Mouse (Mus musculus) CH12.LX (cell line): ENCODE results near the gene Rex1bd. TPM values are rescaled to one million over a fixed set of nuclear protein-coding genes. Genes with fewer than 3 reads are reported as not detected.

Experiments used
- DNase-seq: peaks from one replicate; pipeline ENCODE4 v3.0.0-alpha.2; 2013; ENCODE audit errors: extremely low read depth
- H3K27ac ChIP-seq: 2 replicates; pipeline ENCODE4 v1.5.1; 2012; ENCODE audit warnings: low read depth, mild to moderate bottlenecking, control low read depth, moderate library complexity; ENCODE audit not compliant: insufficient read depth
- H3K27me3 ChIP-seq: replicated peaks from 2 replicates; pipeline ENCODE3; 2012; ENCODE audit warnings: inconsistent platforms
- H3K36me3 ChIP-seq, 2 experiments: replicated peaks in 1 of 2; 2 replicates each; pipeline versions ENCODE3 to v1.6.1; 2012; ENCODE audit warnings: inconsistent platforms in 1 of 2, low read length in 1 of 2, mild to moderate bottlenecking in 1 of 2, mixed read lengths in 1 of 2, moderate library complexity in 1 of 2; ENCODE audit not compliant: control insufficient read depth in 1 of 2, insufficient read depth in 1 of 2
- H3K4me1 ChIP-seq, 2 experiments: 2 replicates each; pipeline ENCODE4 v1.6.1; 2012; ENCODE audit warnings: inconsistent platforms in 1 of 2, moderate library complexity in 1 of 2; ENCODE audit not compliant: insufficient read depth in 2 of 2, control insufficient read depth in 1 of 2
- H3K4me2 ChIP-seq: 2 replicates; pipeline ENCODE4 v1.6.1; 2012; ENCODE audit warnings: low read depth, mild to moderate bottlenecking, control low read depth; ENCODE audit not compliant: poor library complexity, insufficient read depth, severe bottlenecking
- H3K4me3 ChIP-seq, 3 experiments: fragments of 150-350 bp in 1 of 3; sonication (generic) in 1 of 3; replicated peaks in 1 of 3; 2 replicates each; pipeline versions ENCODE3 to v1.5.1; 2011 to 2012; ENCODE audit warnings: low read depth in 2 of 3, low read length in 2 of 3, mild to moderate bottlenecking in 2 of 3, moderate library complexity in 2 of 3, control low read depth in 1 of 3, improper control_type of control experiment in 1 of 3, inconsistent platforms in 1 of 3, mixed read lengths in 1 of 3; ENCODE audit not compliant: poor library complexity in 1 of 3
- H3K79me2 ChIP-seq: replicated peaks from 2 replicates; pipeline ENCODE4 v1.6.1; 2012; ENCODE audit warnings: mild to moderate bottlenecking, moderate library complexity; ENCODE audit not compliant: control insufficient read depth, poor library complexity, insufficient read depth, severe bottlenecking; ENCODE audit errors: extremely low read depth
- H3K9ac ChIP-seq: 2 replicates; pipeline ENCODE4 v1.6.1; 2012; ENCODE audit warnings: low read depth, mild to moderate bottlenecking, control low read depth, moderate library complexity; ENCODE audit not compliant: insufficient read depth
- H3K9me3 ChIP-seq: replicated peaks from 2 replicates; pipeline ENCODE3; 2012; ENCODE audit warnings: low read length, inconsistent platforms, mixed read lengths
- BHLHE40 ChIP-seq: IDR thresholded peaks from 2 replicates; pipeline ENCODE4 v1.6.1; 2011; ENCODE audit warnings: mild to moderate bottlenecking, low read depth, low read length, improper control_type of control experiment
- CHD2 ChIP-seq: IDR thresholded peaks from 2 replicates; pipeline ENCODE4 v1.6.1; 2011; ENCODE audit warnings: low read length, improper control_type of control experiment
- CTCF ChIP-seq, 2 experiments: IDR thresholded peaks in 1 of 2; conservative IDR thresholded peaks in 1 of 2; 2 replicates each; pipeline ENCODE4 v1.5.1; 2011 to 2012; ENCODE audit warnings: low read depth in 2 of 2, low read length in 2 of 2, improper control_type of control experiment in 1 of 2, inconsistent platforms in 1 of 2, mild to moderate bottlenecking in 1 of 2, moderate library complexity in 1 of 2
- E2F4 ChIP-seq: IDR thresholded peaks from 2 replicates; pipeline ENCODE4 v1.6.1; 2011; ENCODE audit warnings: low read depth, low read length, improper control_type of control experiment; ENCODE audit not compliant: insufficient replicate concordance
- ELF1 ChIP-seq: IDR thresholded peaks from 2 replicates; pipeline ENCODE4 v1.6.1; 2014; ENCODE audit warnings: low read depth, mild to moderate bottlenecking, inconsistent platforms, low read length, improper control_type of control experiment
- ETS1 ChIP-seq: conservative IDR thresholded peaks from 2 replicates; pipeline ENCODE4 v1.6.1; 2012; ENCODE audit warnings: low read depth, mild to moderate bottlenecking, inconsistent platforms, low read length, improper control_type of control experiment, moderate library complexity
- HCFC1 ChIP-seq: IDR thresholded peaks from 2 replicates; pipeline ENCODE4 v1.6.1; 2012; ENCODE audit warnings: low read depth, mild to moderate bottlenecking, inconsistent platforms, low read length, improper control_type of control experiment
- JUN ChIP-seq: IDR thresholded peaks from 2 replicates; pipeline ENCODE4 v1.6.1; 2011; ENCODE audit warnings: low read depth, mild to moderate bottlenecking, low read length, improper control_type of control experiment, moderate library complexity; ENCODE audit not compliant: insufficient read depth
- MAFK ChIP-seq: IDR thresholded peaks from 2 replicates; pipeline ENCODE4 v1.6.1; 2011; ENCODE audit warnings: low read length, improper control_type of control experiment; ENCODE audit not compliant: insufficient replicate concordance
- MAX ChIP-seq: IDR thresholded peaks from 2 replicates; pipeline ENCODE4 v1.6.1; 2011; ENCODE audit warnings: low read length, improper control_type of control experiment
- MXI1 ChIP-seq: IDR thresholded peaks from 2 replicates; pipeline ENCODE4 v1.6.1; 2011; ENCODE audit warnings: mild to moderate bottlenecking, low read depth, low read length, improper control_type of control experiment
- NRF1 ChIP-seq: IDR thresholded peaks from 2 replicates; pipeline ENCODE4 v1.6.1; 2014; ENCODE audit warnings: low read depth, mild to moderate bottlenecking, inconsistent platforms, low read length, improper control_type of control experiment, moderate library complexity
- PAX5 ChIP-seq: IDR thresholded peaks from 2 replicates; pipeline ENCODE4 v1.6.1; 2012; ENCODE audit warnings: low read length, inconsistent platforms, mixed read lengths
- POLR2AphosphoS2 ChIP-seq: IDR thresholded peaks from 2 replicates; pipeline ENCODE4 v1.6.1; 2011; ENCODE audit warnings: low read depth, low read length, improper control_type of control experiment
- RCOR1 ChIP-seq: conservative IDR thresholded peaks from 2 replicates; pipeline ENCODE4 v1.6.1; 2012; ENCODE audit warnings: low read depth, mild to moderate bottlenecking, inconsistent platforms, low read length, improper control_type of control experiment
- TBP ChIP-seq: conservative IDR thresholded peaks from 2 replicates; pipeline ENCODE4 v1.6.1; 2011; ENCODE audit warnings: low read depth, low read length, improper control_type of control experiment
- TCF12 ChIP-seq: IDR thresholded peaks from 2 replicates; pipeline ENCODE4 v1.6.1; 2014; ENCODE audit warnings: low read depth, mild to moderate bottlenecking, inconsistent platforms, low read length, improper control_type of control experiment
- USF1 ChIP-seq: IDR thresholded peaks from 2 replicates; pipeline ENCODE4 v1.6.1; 2014; ENCODE audit warnings: low read depth, mild to moderate bottlenecking, inconsistent platforms, low read length, improper control_type of control experiment
- USF2 ChIP-seq: conservative IDR thresholded peaks from 2 replicates; pipeline ENCODE4 v1.6.1; 2011; ENCODE audit warnings: low read depth, low read length, improper control_type of control experiment
- ZC3H11A ChIP-seq: IDR thresholded peaks from 2 replicates; pipeline ENCODE4 v1.6.1; 2012; ENCODE audit warnings: low read depth, mild to moderate bottlenecking, inconsistent platforms, low read length, improper control_type of control experiment
- ZKSCAN1 ChIP-seq: IDR thresholded peaks from 2 replicates; pipeline ENCODE4 v1.6.1; 2012; ENCODE audit warnings: low read depth, inconsistent platforms, low read length, improper control_type of control experiment, borderline replicate concordance
- ZMIZ1 ChIP-seq: IDR thresholded peaks from 2 replicates; pipeline ENCODE4 v1.6.1; 2012; ENCODE audit warnings: low read depth, mild to moderate bottlenecking, inconsistent platforms, low read length, improper control_type of control experiment
- ZNF384 ChIP-seq: IDR thresholded peaks from 2 replicates; pipeline ENCODE4 v1.6.1; 2012; ENCODE audit warnings: low read depth, low read length, improper control_type of control experiment, inconsistent platforms
- dilution Hi-C: fragments of 300-500 bp; cut with MboI; formaldehyde crosslinking; loops from 2 replicates; pipeline ENCODE4 v1.14.3; 2020; ENCODE audit warnings: low sequenced_read_pairs; ENCODE audit not compliant: extremely low pct_unique_long_range_greater_than_20kb, extremely low pct_ligation_motif_present
- in situ Hi-C: fragments of 300-500 bp; cut with MboI; formaldehyde crosslinking; loops from 3 replicates; pipeline ENCODE4 v1.14.3; 2019; ENCODE audit warnings: low sequenced_read_pairs, low pct_ligation_motif_present, low pct_unique_long_range_greater_than_20kb, mixed read lengths
- polyA plus RNA-seq: library from polyadenylated mRNA; unstranded; fragments of >175 nt; gene quantifications from 2 replicates; pipeline ENCODE4 v1.2.1, GENCODE M21; 2012; ENCODE audit warnings: low read depth; ENCODE audit not compliant: insufficient read length
- total RNA-seq, 2 experiments: library from RNA; depleted of rRNA; stranded (reverse); fragments of 300-350 nt in 1 of 2; fragments of >200 nt in 1 of 2; gene quantifications; 2 replicates each; pipeline ENCODE4 v1.2.3; 2012 to 2014

Rex1bd gene
- total and polyA plus RNA-seq, 3 experiments = 38.4 to 90.0 (median 47.8) TPM

DNA sequence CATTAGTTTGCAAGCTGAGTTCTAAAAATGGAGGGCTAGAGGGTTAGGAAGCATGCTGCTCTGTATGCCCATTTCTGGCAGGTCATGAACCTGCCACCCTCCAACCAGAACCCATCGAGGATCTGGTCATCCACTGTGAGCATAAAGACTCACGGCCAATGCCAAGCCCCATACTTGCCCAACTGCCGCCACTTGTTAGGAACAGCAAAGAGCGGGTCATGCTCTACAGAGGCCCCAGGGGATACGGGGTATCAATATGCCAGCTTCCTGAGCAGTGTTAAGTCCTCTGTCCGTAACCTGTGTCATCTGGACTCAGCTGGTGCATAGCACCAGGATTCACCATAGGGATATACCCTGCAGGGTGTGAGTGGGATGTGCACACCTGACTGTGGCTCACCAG is 42.4 kb downstream of the Rex1bd start:
- Histone ChIP-seq H3K4me3 (no peak overlapping the region), H3K9me3 (peaks cover 8% of the 10 kb centered on the region)
- TF ChIP-seq RCOR1 (no peak), JUN (no peak), ZMIZ1 (no peak)
- TF ChIP-seq, all 38 proteins: peak for 0
- in situ Hi-C loops = no loop called here
- H3K36me3 ChIP-seq = peaks cover 0 to 89% of the 10 kb centered on the region in 2 experiments
- H3K4me2 ChIP-seq = no peak overlapping the region
- H3K79me2 ChIP-seq = no peaks in the 10 kb centered on the region
- no peak overlapping the region for H3K27ac ChIP-seq
- no peak for DNase-seq
- H3K27me3 ChIP-seq = no peaks in the 10 kb centered on the region
- peaks cover 0 to 7% of the 10 kb centered on the region in 2 experiments; a peak in 1 of 4 replicates for H3K4me1 ChIP-seq
- dilution Hi-C loops = no loop called here
- H3K9ac ChIP-seq = no peak overlapping the region

DNA sequence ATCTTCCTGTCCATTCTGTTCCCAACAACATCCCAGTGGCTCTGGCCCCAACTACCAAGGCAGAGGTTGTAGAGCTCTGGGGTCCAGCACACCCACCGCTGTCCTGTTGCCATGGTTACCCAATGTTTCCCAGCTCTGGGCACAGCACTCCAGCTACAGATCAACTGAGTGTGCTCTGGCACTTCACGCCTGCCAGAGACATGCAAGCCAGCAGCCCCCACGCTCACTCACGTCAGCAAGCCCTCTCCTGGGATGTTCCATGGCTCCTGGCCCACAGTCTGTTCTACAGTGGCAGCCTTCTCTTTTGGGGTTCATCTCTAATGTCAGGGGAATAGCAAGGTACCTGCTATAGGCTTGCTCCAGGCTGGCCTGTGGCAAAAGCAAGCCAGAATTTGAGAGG is 43.2 kb downstream of the Rex1bd start:
- peaks cover 0 to 84% of the 10 kb centered on the region in 2 experiments for H3K36me3 ChIP-seq
- H3K27me3 ChIP-seq = no peaks in the 10 kb centered on the region
- TF ChIP-seq MAFK = no peak
- no peak for TF ChIP-seq BHLHE40
- no peak for TF ChIP-seq USF1
- no peak for TF ChIP-seq CTCF (conservative IDR thresholded peaks at IDR 0.05 in 1 of 2, IDR thresholded peaks at IDR 0.05 in 1 of 2; ENCODE audit: low read depth in 2 of 2, low read length in 2 of 2)
- no peak for TF ChIP-seq ELF1
- no peak for TF ChIP-seq TBP
- TF ChIP-seq POLR2AphosphoS2 = no peak
- no peak for TF ChIP-seq TCF12
- TF ChIP-seq PAX5 = no peak
- TF ChIP-seq NRF1 = no peak
- TF ChIP-seq RCOR1 = no peak
- TF ChIP-seq, all 38 proteins: peak for 0
- Histone ChIP-seq H3K4me1 (peaks cover 0 to 7% of the 10 kb centered on the region in 2 experiments; a peak in 1 of 4 replicates), H3K4me2 (no peak overlapping the region), H3K9ac (no peak overlapping the region), H3K4me3 (no peak overlapping the region), H3K9me3 (peaks cover 8% of the 10 kb centered on the region), H3K27ac (no peak overlapping the region), H3K79me2 (no peaks in the 10 kb centered on the region)
- in situ Hi-C loops (no loop called here), dilution Hi-C loops (no loop called here)
- no peak for DNase-seq

DNA sequence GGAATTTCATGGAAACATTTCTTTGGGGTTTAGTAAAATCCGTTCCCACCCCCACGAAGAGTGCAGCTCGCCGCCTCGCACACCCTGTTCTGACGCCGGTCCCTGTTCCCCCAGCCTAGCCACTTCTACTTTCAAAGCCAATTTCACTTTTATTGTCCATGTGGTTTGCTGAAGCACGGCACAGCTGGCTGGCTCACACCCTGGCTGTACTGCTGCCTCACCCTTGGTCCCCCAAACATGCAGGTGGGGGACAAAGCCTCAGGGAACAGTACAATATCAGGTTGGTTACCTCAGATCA is 44.1 kb downstream of the Rex1bd start:
- dilution Hi-C loops (no loop called here), in situ Hi-C loops (no loop called here)
- no peaks in the 10 kb centered on the region for H3K27me3 ChIP-seq
- H3K9ac ChIP-seq = no peak overlapping the region
- DNase-seq = no peak
- H3K36me3 ChIP-seq = peaks cover 0 to 82% of the 10 kb centered on the region in 2 experiments
- peaks cover 0 to 7% of the 10 kb centered on the region in 2 experiments; a peak in 1 of 4 replicates for H3K4me1 ChIP-seq
- no peaks in the 10 kb centered on the region for H3K79me2 ChIP-seq
- TF ChIP-seq E2F4 = no peak
- TF ChIP-seq HCFC1 = no peak
- no peak for TF ChIP-seq USF1
- no peak for TF ChIP-seq RCOR1
- TF ChIP-seq ZKSCAN1 = no peak
- no peak for TF ChIP-seq MXI1
- no peak for TF ChIP-seq ZNF384
- no peak for TF ChIP-seq USF2
- no peak for TF ChIP-seq ETS1
- no peak for TF ChIP-seq CHD2
- TF ChIP-seq MAX = no peak
- no peak for TF ChIP-seq ZC3H11A
- TF ChIP-seq TCF12 = no peak
- no peak for TF ChIP-seq TBP
- H3K4me3 ChIP-seq = no peak overlapping the region
- no peak overlapping the region for H3K27ac ChIP-seq
- H3K4me2 ChIP-seq = no peak overlapping the region
- H3K9me3 ChIP-seq = peaks cover 8% of the 10 kb centered on the region
